Mouse (Mus musculus): ENCODE results near the gene Olfr1262. TPM values are rescaled to one million over a fixed set of nuclear protein-coding genes. Genes with fewer than 3 reads are reported as not detected.

Gene Olfr1262
- not detected for polyA plus RNA-seq (2017; shearing (Covaris generic))

- no peak for ATAC-seq
Measured at GRCm38 (mm10) chr2:89999845-90000244, at the start of gene Olfr1262. Olfr1262 (plus strand) TSS chr2:90000145.

DNA sequence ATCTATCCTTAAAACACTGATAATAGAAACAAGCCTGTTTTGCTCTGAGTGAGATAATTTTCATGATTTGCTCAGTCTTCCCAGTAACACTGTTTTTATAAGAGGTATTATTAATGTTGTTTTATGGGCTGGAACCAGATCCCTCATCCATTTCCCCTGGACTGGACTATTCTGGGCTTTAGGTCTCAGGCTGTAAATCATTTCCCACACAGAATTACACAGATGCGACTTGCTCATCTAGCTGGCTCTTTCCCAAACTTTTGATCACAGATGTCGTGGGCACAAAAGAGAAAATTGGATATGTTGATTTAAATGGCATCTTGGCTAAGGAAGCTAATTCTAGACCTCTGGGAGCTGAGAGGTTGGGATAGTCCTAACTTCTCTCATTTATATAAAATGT is 25.8 kb upstream of the Olfr1262 start, which contains the start of gene Olfr1260:
Olfr1260 (plus strand) TSS at position 157 of the 400 bp plus-strand sequence.
- ATAC-seq, result no peak

GRCm38 (mm10) chr2:89977709-89978108 is 22.2 kb upstream of the Olfr1262 start:
- no peak for ATAC-seq

DNA sequence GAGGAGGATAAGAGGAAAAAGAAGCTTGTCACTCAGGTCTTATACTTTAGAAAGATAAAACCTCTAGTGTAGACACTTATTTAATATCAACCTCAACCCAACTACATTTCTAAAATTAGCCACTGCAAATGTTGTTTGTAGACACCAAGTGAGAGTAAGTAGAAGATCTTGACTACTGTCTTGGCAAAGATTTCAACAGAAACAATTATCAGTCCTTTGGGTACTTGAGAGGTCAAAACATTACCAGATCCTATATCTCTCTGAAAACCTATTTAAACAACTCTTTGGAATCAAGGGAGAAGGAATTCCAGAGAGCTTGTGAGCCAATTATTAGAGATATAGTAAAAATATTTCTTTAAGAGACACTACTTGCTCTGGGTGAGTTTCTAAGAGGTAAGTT is 9.0 kb upstream of the Olfr1262 start, which contains the start of gene Olfr1261:
Olfr1261 (plus strand) TSS at position 301 of the 400 bp plus-strand sequence.
- ATAC-seq, result no peak

DNA sequence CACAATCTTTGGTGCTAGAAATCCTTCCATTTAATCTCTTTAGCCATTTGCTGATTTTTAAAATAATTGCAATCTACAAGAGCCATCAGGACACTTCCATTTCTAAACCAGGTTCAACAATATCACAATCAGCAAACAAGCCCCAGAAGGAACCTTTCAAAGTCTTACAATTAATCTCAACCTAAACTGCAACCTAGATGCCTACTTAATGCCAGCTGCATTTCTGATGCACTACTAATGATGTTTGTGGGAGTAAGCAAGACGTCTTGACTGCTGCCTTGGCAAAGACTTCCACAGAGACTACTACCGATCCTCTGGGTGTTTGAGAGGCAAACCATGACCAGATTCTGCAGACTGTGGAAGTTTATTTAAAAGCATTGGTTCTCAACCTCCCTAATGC is 11.9 kb downstream of the Olfr1262 start, which contains the start of gene Olfr1263:
Olfr1263 (plus strand) TSS at position 301 of the 400 bp plus-strand sequence.
- no peak for ATAC-seq

- ATAC-seq, result no peak
Measured at GRCm38 (mm10) chr2:90025477-90025876, 25.5 kb downstream of the Olfr1262 start, which contains the start of gene Olfr1264. Olfr1264 (minus strand) TSS chr2:90025577.

GRCm38 (mm10) chr2:90035037-90035436 is 35.1 kb downstream of the Olfr1262 start, which contains the start of gene Olfr1265:
Olfr1265 (plus strand) TSS chr2:90035337.
- ATAC-seq, result no peak

Other genes starting within 250 kb of the Olfr1262 start
- not detected for gene Olfr1253, start 243.1 kb upstream of the Olfr1262 start, polyA plus RNA-seq (2017; shearing (Covaris generic))
- gene Olfr1254, start 206.5 kb upstream of the Olfr1262 start, polyA plus RNA-seq (2017; shearing (Covaris generic)), result not detected
- gene Olfr1255, start 188.1 kb upstream of the Olfr1262 start, polyA plus RNA-seq (2017; shearing (Covaris generic)), result not detected
- not detected for gene Olfr1256, start 158.6 kb upstream of the Olfr1262 start, polyA plus RNA-seq (2017; shearing (Covaris generic))
- gene Olfr48, start 151.9 kb upstream of the Olfr1262 start, polyA plus RNA-seq (2017; shearing (Covaris generic)), result not detected
- gene Olfr1257, start 121.7 kb upstream of the Olfr1262 start, polyA plus RNA-seq (2017; shearing (Covaris generic)), result not detected
- not detected for gene Olfr1258, start 72.8 kb upstream of the Olfr1262 start, polyA plus RNA-seq (2017; shearing (Covaris generic))
- gene Olfr1259, start 51.5 kb upstream of the Olfr1262 start, polyA plus RNA-seq (2017; shearing (Covaris generic)), result not detected
- gene Olfr1260, start 25.8 kb upstream of the Olfr1262 start, polyA plus RNA-seq (2017; shearing (Covaris generic)), result not detected
- not detected for gene Olfr1261, start 8.9 kb upstream of the Olfr1262 start, polyA plus RNA-seq (2017; shearing (Covaris generic))
- not detected for gene Olfr1263, start 12.0 kb downstream of the Olfr1262 start, polyA plus RNA-seq (2017; shearing (Covaris generic))
- not detected for gene Olfr1264, start 25.4 kb downstream of the Olfr1262 start, polyA plus RNA-seq (2017; shearing (Covaris generic))
- not detected for gene Olfr1265, start 35.2 kb downstream of the Olfr1262 start, polyA plus RNA-seq (2017; shearing (Covaris generic))
- gene Olfr140, start 63.4 kb downstream of the Olfr1262 start, polyA plus RNA-seq (2017; shearing (Covaris generic)), result not detected
- under 1 TPM in 1 of 3 experiments, not detected in 2; 0.34 TPM for gene Olfr1269, start 121.3 kb downstream of the Olfr1262 start, polyA plus RNA-seq (2017; shearing (Covaris generic))
- not detected for gene Olfr32, start 142.2 kb downstream of the Olfr1262 start, polyA plus RNA-seq (2017; shearing (Covaris generic))
- gene Olfr1270, start 152.9 kb downstream of the Olfr1262 start, polyA plus RNA-seq (2017; shearing (Covaris generic)), result not detected
- not detected for gene Olfr1506, start 224.3 kb downstream of the Olfr1262 start, polyA plus RNA-seq (2017; shearing (Covaris generic))